Mouse (Mus musculus): Measurements from ENCODE around the gene Tomm34. TPM values are rescaled to one million over a fixed set of nuclear protein-coding genes. Genes with fewer than 3 reads are reported as not detected.

Gene Tomm34
- polyA plus RNA-seq, 1 experiment from 2014 or later, result 66.0 TPM

GRCm38 (mm10) chr2:164098603-164099250, 27.8 kb upstream of the Tomm34 start:
- H3K27me3 ChIP-seq, result no peaks in the 10 kb centered on the region
- WGBS, result 92% methylated on average over 11 of the region's 11 CpGs
- peaks cover 46% of the 10 kb centered on the region for H3K36me3 ChIP-seq
- no peak for ATAC-seq (ENCODE audit: insufficient number of reproducible peaks, low FRiP score, low TSS enrichment, low read depth)
- no peak overlapping the region for H3K4me3 ChIP-seq (replicated peaks)
- H3K9me3 ChIP-seq (replicated peaks), result no peaks in the 10 kb centered on the region
- no peak overlapping the region for H3K27ac ChIP-seq (replicated peaks)
- H3K4me2 ChIP-seq (replicated peaks), result no peak overlapping the region
- no peak overlapping the region for H3K9ac ChIP-seq
- H3K4me1 ChIP-seq, result no peaks in the 10 kb centered on the region

DNA sequence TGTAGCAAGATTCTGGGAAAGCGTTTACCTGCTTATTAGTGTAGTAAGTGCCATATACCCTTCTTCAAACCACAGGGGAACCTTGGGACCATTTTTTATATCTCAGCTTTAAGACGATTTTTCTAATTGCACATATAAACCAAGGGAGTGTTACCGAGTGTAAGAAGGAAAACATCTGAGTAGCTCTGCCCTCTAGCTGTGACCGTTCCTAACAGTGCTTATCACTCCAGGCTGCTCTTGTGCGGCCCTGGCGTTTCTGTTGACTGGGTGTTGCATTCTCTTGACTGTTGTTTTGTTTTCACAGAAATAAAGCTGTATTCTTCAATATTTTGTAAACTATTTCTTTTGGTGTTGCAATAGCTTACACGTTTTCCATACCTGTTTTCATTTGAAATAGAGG, 23.2 kb upstream of the Tomm34 start:
- Histone ChIP-seq H3K27me3 (no peaks in the 10 kb centered on the region), H3K27ac (replicated peaks) (no peak overlapping the region), H3K9me3 (replicated peaks) (no peaks in the 10 kb centered on the region), H3K9ac (no peak overlapping the region), H3K4me3 (replicated peaks) (no peak overlapping the region), H3K4me1 (no peaks in the 10 kb centered on the region), H3K36me3 (peaks cover 33% of the 10 kb centered on the region), H3K4me2 (replicated peaks) (no peak overlapping the region)
- 80% methylated on average over 7 of the region's 7 CpGs for WGBS
- ATAC-seq (ENCODE audit: insufficient number of reproducible peaks, low FRiP score, low TSS enrichment, low read depth), result no peak

DNA sequence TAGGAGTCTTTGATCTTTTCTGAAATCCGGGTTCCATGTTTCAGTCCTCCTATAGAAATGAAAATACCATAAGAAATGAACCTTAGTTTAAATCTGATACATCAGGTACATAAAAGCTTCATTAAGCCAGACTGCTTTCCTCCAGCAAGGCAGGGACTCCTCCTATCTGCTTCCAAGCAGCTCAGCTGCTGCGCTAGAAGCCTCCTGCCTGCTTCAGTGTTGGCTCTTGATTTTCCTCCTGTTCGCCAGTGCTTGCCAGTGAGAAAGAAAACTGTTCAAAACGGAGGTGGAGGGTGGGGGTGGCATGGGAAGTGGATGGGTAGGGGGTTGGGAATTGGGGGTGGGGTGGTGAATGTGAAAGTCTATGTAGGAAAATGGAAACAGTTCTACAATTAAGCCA, 18.5 kb upstream of the Tomm34 start:
- H3K27ac ChIP-seq (replicated peaks), result no peak overlapping the region
- H3K4me3 ChIP-seq (replicated peaks), result no peak overlapping the region
- H3K9ac ChIP-seq, result no peak overlapping the region
- no peaks in the 10 kb centered on the region for H3K27me3 ChIP-seq
- peaks cover 32% of the 10 kb centered on the region for H3K36me3 ChIP-seq
- no peaks in the 10 kb centered on the region for H3K4me1 ChIP-seq
- ATAC-seq (ENCODE audit: insufficient number of reproducible peaks, low FRiP score, low TSS enrichment, low read depth), result no peak
- no peak overlapping the region for H3K4me2 ChIP-seq (replicated peaks)
- WGBS, result 89% methylated on average over 4 of the region's 4 CpGs
- H3K9me3 ChIP-seq (replicated peaks), result no peaks in the 10 kb centered on the region

GRCm38 (mm10) chr2:164087416-164088017, 16.5 kb upstream of the Tomm34 start:
- no peak for ATAC-seq (ENCODE audit: insufficient number of reproducible peaks, low FRiP score, low TSS enrichment, low read depth)
- Histone ChIP-seq H3K9ac (no peak overlapping the region), H3K27ac (replicated peaks) (no peak overlapping the region), H3K27me3 (no peaks in the 10 kb centered on the region), H3K36me3 (peaks cover 43% of the 10 kb centered on the region), H3K4me1 (no peaks in the 10 kb centered on the region), H3K9me3 (replicated peaks) (no peaks in the 10 kb centered on the region), H3K4me2 (replicated peaks) (no peak overlapping the region), H3K4me3 (replicated peaks) (no peak overlapping the region)
- WGBS, result 81% methylated on average over 6 of the region's 6 CpGs

DNA sequence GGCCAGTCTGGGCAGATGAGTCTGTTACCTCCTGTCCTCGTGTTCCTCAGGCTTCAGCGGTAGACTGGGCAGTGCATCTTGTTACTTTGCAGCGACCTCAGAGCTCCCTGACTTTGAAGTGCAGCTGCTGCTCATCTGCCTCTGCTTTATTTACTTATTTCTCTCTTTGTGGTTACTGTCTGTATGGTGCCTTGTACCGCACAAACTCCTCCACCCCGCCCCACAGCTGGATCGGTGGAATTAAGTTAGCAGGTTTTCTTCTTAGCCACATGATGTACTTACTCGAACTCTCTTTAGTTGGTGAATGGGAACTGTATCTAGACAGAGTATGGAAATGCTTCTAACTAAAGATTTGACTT, 13.4 kb upstream of the Tomm34 start:
- peaks cover 64% of the 10 kb centered on the region for H3K36me3 ChIP-seq
- H3K27ac ChIP-seq (replicated peaks), result no peak overlapping the region
- no peak overlapping the region for H3K9ac ChIP-seq
- 63% methylated on average over 7 of the region's 7 CpGs for WGBS
- H3K9me3 ChIP-seq (replicated peaks), result no peaks in the 10 kb centered on the region
- no peak overlapping the region for H3K4me3 ChIP-seq (replicated peaks)
- H3K4me1 ChIP-seq, result no peaks in the 10 kb centered on the region
- no peak overlapping the region for H3K4me2 ChIP-seq (replicated peaks)
- no peaks in the 10 kb centered on the region for H3K27me3 ChIP-seq
- no peak for ATAC-seq (ENCODE audit: insufficient number of reproducible peaks, low FRiP score, low TSS enrichment, low read depth)

GRCm38 (mm10) chr2:164083609-164084341, 12.8 kb upstream of the Tomm34 start:
- ATAC-seq (ENCODE audit: insufficient number of reproducible peaks, low FRiP score, low TSS enrichment, low read depth), result no peak
- WGBS, result 84% methylated on average over 19 of the region's 19 CpGs

DNA sequence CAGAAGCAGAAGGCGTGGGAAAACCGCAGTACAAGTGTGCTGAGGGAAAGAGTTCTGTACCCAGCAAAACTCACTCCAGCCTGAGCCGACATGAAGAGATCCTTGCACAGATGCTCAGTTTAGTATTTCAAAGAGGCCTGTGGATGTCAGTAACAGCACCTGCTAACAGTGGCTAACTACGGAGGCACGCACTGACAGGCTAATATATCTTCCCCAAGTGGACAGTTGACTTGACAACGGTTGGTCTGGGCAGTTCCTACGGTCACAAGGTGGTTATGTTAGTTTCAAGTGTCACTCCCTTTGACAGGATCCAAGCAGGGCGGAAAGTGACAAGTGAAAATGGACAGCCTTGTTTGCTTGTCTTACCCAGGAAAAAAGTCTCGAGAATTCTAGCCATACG, 11.2 kb upstream of the Tomm34 start:
- ATAC-seq (ENCODE audit: insufficient number of reproducible peaks, low FRiP score, low TSS enrichment, low read depth), result no peak
- Histone ChIP-seq H3K4me1 (no peaks in the 10 kb centered on the region), H3K27me3 (no peaks in the 10 kb centered on the region), H3K4me3 (replicated peaks) (no peak overlapping the region), H3K27ac (replicated peaks) (no peak overlapping the region), H3K9ac (no peak overlapping the region), H3K9me3 (replicated peaks) (no peaks in the 10 kb centered on the region), H3K4me2 (replicated peaks) (no peak overlapping the region), H3K36me3 (peaks cover 45% of the 10 kb centered on the region)
- WGBS, result 89% methylated on average over 10 of the region's 10 CpGs

More at GRCm38 (mm10) chr2:164083609-164084341, 12.8 kb upstream of the Tomm34 start:
- Histone ChIP-seq H3K9ac (no peak overlapping the region), H3K4me1 (no peaks in the 10 kb centered on the region), H3K9me3 (replicated peaks) (no peaks in the 10 kb centered on the region), H3K4me3 (replicated peaks) (no peak overlapping the region), H3K4me2 (replicated peaks) (no peak overlapping the region), H3K27ac (replicated peaks) (no peak overlapping the region), H3K27me3 (no peaks in the 10 kb centered on the region), H3K36me3 (peaks cover 59% of the 10 kb centered on the region)

DNA sequence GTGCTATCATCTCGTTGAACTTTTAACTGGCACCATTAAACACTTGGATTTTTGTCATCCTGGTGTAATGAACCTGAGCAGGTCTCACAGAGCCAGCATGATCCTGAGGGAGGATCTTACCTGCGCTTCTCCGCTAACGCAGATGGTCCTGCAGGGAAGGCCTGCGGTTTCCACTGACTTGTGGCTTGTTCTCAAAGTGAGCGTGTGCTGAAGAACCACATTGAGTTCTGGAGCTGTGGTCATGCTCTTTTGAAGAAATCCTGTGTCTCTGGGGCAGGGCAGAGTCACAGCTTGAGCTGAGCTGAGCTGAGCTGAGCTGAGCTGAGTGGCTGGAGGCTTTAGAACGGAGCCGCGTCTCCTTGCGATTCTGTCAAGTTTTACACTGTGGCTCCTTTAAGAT, 10.6 kb upstream of the Tomm34 start:
- Histone ChIP-seq H3K9ac (no peak overlapping the region), H3K4me3 (replicated peaks) (no peak overlapping the region), H3K9me3 (replicated peaks) (no peaks in the 10 kb centered on the region), H3K36me3 (peaks cover 40% of the 10 kb centered on the region), H3K27ac (replicated peaks) (no peak overlapping the region), H3K4me1 (no peaks in the 10 kb centered on the region), H3K4me2 (replicated peaks) (no peak overlapping the region), H3K27me3 (no peaks in the 10 kb centered on the region)
- no peak for ATAC-seq (ENCODE audit: insufficient number of reproducible peaks, low FRiP score, low TSS enrichment, low read depth)
- WGBS, result 94% methylated on average over 10 of the region's 10 CpGs

DNA sequence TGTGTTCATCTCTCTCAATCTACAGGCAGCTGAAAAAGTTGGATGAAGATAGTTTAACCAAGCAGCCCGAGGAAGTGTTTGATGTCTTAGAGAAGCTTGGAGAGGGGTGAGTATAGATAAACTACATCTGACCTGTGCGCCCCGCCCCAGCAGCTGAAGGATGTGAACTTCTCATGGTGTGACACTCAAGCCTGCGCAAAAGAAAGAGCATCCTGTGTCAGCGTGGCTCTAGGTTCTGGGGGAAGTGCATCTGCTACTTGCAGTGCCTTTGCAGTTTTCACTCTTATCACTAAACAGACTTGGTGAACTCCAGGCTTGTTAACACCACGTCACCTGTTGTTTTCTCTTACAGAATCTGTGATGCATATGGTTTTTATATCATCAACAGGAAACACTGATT, 8.5 kb upstream of the Tomm34 start:
- no peak overlapping the region for H3K9ac ChIP-seq
- 86% methylated on average over 6 of the region's 6 CpGs for WGBS
- H3K27me3 ChIP-seq, result no peaks in the 10 kb centered on the region
- no peak overlapping the region for H3K4me2 ChIP-seq (replicated peaks)
- H3K4me3 ChIP-seq (replicated peaks), result no peak overlapping the region
- no peaks in the 10 kb centered on the region for H3K9me3 ChIP-seq (replicated peaks)
- peaks cover 37% of the 10 kb centered on the region for H3K36me3 ChIP-seq
- peaks cover 11% of the 10 kb centered on the region for H3K4me1 ChIP-seq
- ATAC-seq (ENCODE audit: insufficient number of reproducible peaks, low FRiP score, low TSS enrichment, low read depth), result no peak
- H3K27ac ChIP-seq (replicated peaks), result no peak overlapping the region

DNA sequence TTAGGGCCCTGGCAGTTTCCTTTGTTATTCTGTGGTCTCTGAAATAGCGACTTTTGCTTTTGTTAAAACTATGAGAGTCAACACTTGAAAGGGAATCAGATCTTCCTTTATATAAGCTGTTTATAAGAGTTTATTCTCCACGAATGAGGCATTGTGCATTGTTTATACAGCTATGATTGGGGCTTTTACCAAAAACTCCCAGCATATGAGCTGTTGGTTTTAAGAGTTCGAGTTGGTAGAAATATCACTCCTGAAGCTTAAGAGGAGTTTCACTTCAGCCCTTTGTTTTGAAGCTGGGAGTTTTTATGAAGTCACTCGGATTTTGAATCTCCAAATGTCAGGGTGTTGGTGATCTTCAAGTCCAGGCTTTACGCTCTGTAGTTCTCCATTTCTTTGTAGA, 6.9 kb upstream of the Tomm34 start:
- Histone ChIP-seq H3K4me2 (replicated peaks) (no peak overlapping the region), H3K36me3 (peaks cover 29% of the 10 kb centered on the region), H3K27ac (replicated peaks) (no peak overlapping the region), H3K9ac (no peak overlapping the region), H3K4me3 (replicated peaks) (no peak overlapping the region), H3K27me3 (no peaks in the 10 kb centered on the region), H3K4me1 (peaks cover 12% of the 10 kb centered on the region), H3K9me3 (replicated peaks) (no peaks in the 10 kb centered on the region)
- ATAC-seq (ENCODE audit: insufficient number of reproducible peaks, low FRiP score, low TSS enrichment, low read depth), result no peak
- 85% methylated on average over 5 of the region's 5 CpGs for WGBS

GRCm38 (mm10) chr2:164076874-164077425, 6.0 kb upstream of the Tomm34 start:
- Histone ChIP-seq H3K9me3 (replicated peaks) (no peaks in the 10 kb centered on the region), H3K36me3 (peaks cover 20% of the 10 kb centered on the region), H3K27ac (replicated peaks) (no peak overlapping the region), H3K27me3 (no peaks in the 10 kb centered on the region), H3K4me3 (replicated peaks) (no peak overlapping the region), H3K4me1 (peaks cover 12% of the 10 kb centered on the region), H3K4me2 (replicated peaks) (no peak overlapping the region), H3K9ac (no peak overlapping the region)
- no peak for ATAC-seq (ENCODE audit: insufficient number of reproducible peaks, low FRiP score, low TSS enrichment, low read depth)
- WGBS, result 84% methylated on average over 8 of the region's 8 CpGs

Data from embryonic facial prominence, embryonic 15.5 days (tissue).